Mouse (Mus musculus) brain, embryonic 18.5 days (tissue): ENCODE data around the gene Iqgap3.

Source experiments
- DNase-seq: peaks from one replicate; pipeline ENCODE4 v3.0.0-alpha.2; 2012; ENCODE audit warnings: low read depth, low spot score

The Iqgap3 gene

GRCm38 (mm10) chr3:88149510-88149974, 67.8 kb downstream of the Iqgap3 start:
- no peak for DNase-seq

- no peak for DNase-seq
These were observed 68.6 kb downstream of the Iqgap3 start for GRCm38 (mm10) chr3:88150061-88150998.

GRCm38 (mm10) chr3:88150999-88151364, 69.2 kb downstream of the Iqgap3 start:
- DNase-seq: no peak

GRCm38 (mm10) chr3:88152056-88152455, 70.3 kb downstream of the Iqgap3 start:
- DNase-seq: peak; percentile 82

- no peak for DNase-seq
These were observed 71.7 kb downstream of the Iqgap3 start for GRCm38 (mm10) chr3:88153290-88154011.

- DNase-seq: no peak
These were observed 72.5 kb downstream of the Iqgap3 start for GRCm38 (mm10) chr3:88154236-88154635.

- DNase-seq: no peak
These were observed 75.0 kb downstream of the Iqgap3 start for GRCm38 (mm10) chr3:88156817-88157216.

GRCm38 (mm10) chr3:88157771-88158597, 76.2 kb downstream of the Iqgap3 start:
- DNase-seq: no peak

- no peak for DNase-seq
These were observed 77.2 kb downstream of the Iqgap3 start for GRCm38 (mm10) chr3:88158991-88159390.

- DNase-seq: no peak
These were observed 79.1 kb downstream of the Iqgap3 start for GRCm38 (mm10) chr3:88160856-88161255.

- no peak for DNase-seq
These were observed 80.5 kb downstream of the Iqgap3 start for GRCm38 (mm10) chr3:88162259-88162658.

GRCm38 (mm10) chr3:88162811-88163210, 81.0 kb downstream of the Iqgap3 start:
- DNase-seq: no peak

- DNase-seq: no peak
These were observed 82.1 kb downstream of the Iqgap3 start for GRCm38 (mm10) chr3:88163847-88164246.

- DNase-seq: no peak
These were observed 82.5 kb downstream of the Iqgap3 start for GRCm38 (mm10) chr3:88164263-88164662.

- no peak for DNase-seq
These were observed 84.3 kb downstream of the Iqgap3 start for GRCm38 (mm10) chr3:88166056-88166455.

GRCm38 (mm10) chr3:88170361-88170760, 88.6 kb downstream of the Iqgap3 start:
- no peak for DNase-seq
